Mouse (Mus musculus): ENCODE results near the gene Klhdc3. TPM values are rescaled to one million over a fixed set of nuclear protein-coding genes. Genes with fewer than 3 reads are reported as not detected.

Gene Klhdc3
- polyA plus RNA-seq, 1 experiment from 2014 or later, result 73.7 TPM

- no peaks in the 10 kb centered on the region for H3K27me3 ChIP-seq (ENCODE audit: control insufficient read depth, insufficient read depth, low read length)
- H3K27ac ChIP-seq (replicated peaks), result no peak overlapping the region
- no peak overlapping the region for H3K4me2 ChIP-seq (replicated peaks; ENCODE audit: low read depth)
- H3K36me3 ChIP-seq (ENCODE audit: control insufficient read depth, insufficient read depth, low read length), result peaks cover 48% of the 10 kb centered on the region
- no peak overlapping the region for H3K4me3 ChIP-seq (ENCODE audit: low read depth, low read length)
- ATAC-seq (ENCODE audit: low FRiP score, low TSS enrichment), result no peak
- no peak overlapping the region for H3K9ac ChIP-seq (ENCODE audit: low read length)
- no peaks in the 10 kb centered on the region for H3K9me3 ChIP-seq (ENCODE audit: control insufficient read depth, low read length)
- no peaks in the 10 kb centered on the region for H3K4me1 ChIP-seq (replicated peaks; ENCODE audit: control insufficient read depth, insufficient read depth)
- DNase-seq (ENCODE audit: low spot score), result no peak
- TF ChIP-seq CTCF (IDR thresholded peaks at IDR 0.05; ENCODE audit: low read depth) (no peak), EP300 (optimal IDR thresholded peaks at IDR 0.05) (no peak)
- 89% methylated on average over 12 of the region's 12 CpGs for WGBS
Measured at GRCm38 (mm10) chr17:46661981-46662380, 18.7 kb downstream of the Klhdc3 start.

- Histone ChIP-seq H3K4me3 (ENCODE audit: low read depth, low read length) (no peak overlapping the region), H3K27me3 (ENCODE audit: control insufficient read depth, insufficient read depth, low read length) (no peaks in the 10 kb centered on the region), H3K36me3 (ENCODE audit: control insufficient read depth, insufficient read depth, low read length) (peaks cover 53% of the 10 kb centered on the region), H3K27ac (replicated peaks) (no peak overlapping the region), H3K4me2 (replicated peaks; ENCODE audit: low read depth) (no peak overlapping the region), H3K4me1 (replicated peaks; ENCODE audit: control insufficient read depth, insufficient read depth) (no peaks in the 10 kb centered on the region), H3K9me3 (ENCODE audit: control insufficient read depth, low read length) (no peaks in the 10 kb centered on the region), H3K9ac (ENCODE audit: low read length) (no peak overlapping the region)
- ATAC-seq (ENCODE audit: low FRiP score, low TSS enrichment), result no peak
- WGBS, result 92% methylated on average over 9 of the region's 9 CpGs
- no peak for TF ChIP-seq CTCF (IDR thresholded peaks at IDR 0.05; ENCODE audit: low read depth)
- no peak for DNase-seq (ENCODE audit: low spot score)
Measured at GRCm38 (mm10) chr17:46661351-46661750, 19.4 kb downstream of the Klhdc3 start.

DNA sequence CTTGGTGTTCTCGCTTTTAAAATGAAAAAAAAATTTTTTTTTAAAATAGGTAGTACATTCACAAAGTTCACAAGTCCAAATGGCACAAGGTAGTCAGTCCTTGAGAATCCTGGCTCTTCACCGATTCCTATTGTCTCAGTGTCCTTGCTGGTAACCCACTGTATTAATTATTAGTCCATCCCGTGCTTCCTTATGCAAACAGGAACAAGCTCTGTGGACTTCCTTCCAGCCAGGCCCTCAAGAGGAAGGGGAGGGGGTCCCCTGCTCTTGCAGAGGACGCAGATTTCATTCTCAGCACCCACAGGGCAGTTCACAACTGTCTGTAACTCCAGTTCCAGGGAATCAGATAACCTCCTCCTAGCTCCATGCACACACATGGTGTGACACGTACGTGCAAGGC lies 24.7 kb downstream of the Klhdc3 start:
- ATAC-seq (ENCODE audit: low FRiP score, low TSS enrichment) (no peak), DNase-seq (ENCODE audit: low spot score) (no peak)
- H3K36me3 ChIP-seq (ENCODE audit: control insufficient read depth, insufficient read depth, low read length), result peaks cover 46% of the 10 kb centered on the region
- H3K4me1 ChIP-seq (replicated peaks; ENCODE audit: control insufficient read depth, insufficient read depth), result peaks cover 3% of the 10 kb centered on the region
- no peak overlapping the region for H3K27ac ChIP-seq (replicated peaks)
- no peak overlapping the region for H3K4me3 ChIP-seq (ENCODE audit: low read depth, low read length)
- no peak overlapping the region for H3K9ac ChIP-seq (ENCODE audit: low read length)
- no peaks in the 10 kb centered on the region for H3K27me3 ChIP-seq (ENCODE audit: control insufficient read depth, insufficient read depth, low read length)
- WGBS, result 74% methylated on average over 6 of the region's 6 CpGs
- H3K4me2 ChIP-seq (replicated peaks; ENCODE audit: low read depth), result no peak overlapping the region
- H3K9me3 ChIP-seq (ENCODE audit: control insufficient read depth, low read length), result no peaks in the 10 kb centered on the region
- TF ChIP-seq EP300 (optimal IDR thresholded peaks at IDR 0.05) (no peak), CTCF (IDR thresholded peaks at IDR 0.05; ENCODE audit: low read depth) (no peak)

- TF ChIP-seq EP300 (optimal IDR thresholded peaks at IDR 0.05), result no peak
- no peak for TF ChIP-seq CTCF (IDR thresholded peaks at IDR 0.05; ENCODE audit: low read depth)
- Histone ChIP-seq H3K4me2 (replicated peaks; ENCODE audit: low read depth) (peak overlapping the region; percentile 85), H3K4me1 (replicated peaks; ENCODE audit: control insufficient read depth, insufficient read depth) (peaks cover 3% of the 10 kb centered on the region), H3K9ac (ENCODE audit: low read length) (peak overlapping the region; percentile 86), H3K27ac (replicated peaks) (no peak overlapping the region), H3K27me3 (ENCODE audit: control insufficient read depth, insufficient read depth, low read length) (no peaks in the 10 kb centered on the region), H3K9me3 (ENCODE audit: control insufficient read depth, low read length) (no peaks in the 10 kb centered on the region), H3K36me3 (ENCODE audit: control insufficient read depth, insufficient read depth, low read length) (peaks cover 20% of the 10 kb centered on the region), H3K4me3 (ENCODE audit: low read depth, low read length) (peak overlapping the region; percentile 75)
- DNase-seq (ENCODE audit: low spot score), result no peak
- 61% methylated on average over 20 of the region's 20 CpGs for WGBS
- ATAC-seq (ENCODE audit: low FRiP score, low TSS enrichment), result no peak
Measured at GRCm38 (mm10) chr17:46651755-46652547, 28.8 kb downstream of the Klhdc3 start.

GRCm38 (mm10) chr17:46651292-46651691 lies 29.4 kb downstream of the Klhdc3 start:
- peak overlapping the region; percentile 86 for H3K9ac ChIP-seq (ENCODE audit: low read length)
- H3K4me3 ChIP-seq (ENCODE audit: low read depth, low read length), result peak overlapping the region; percentile 75
- 63% methylated on average over 17 of the region's 17 CpGs for WGBS

More at GRCm38 (mm10) chr17:46651292-46651691, 29.4 kb downstream of the Klhdc3 start:
- Histone ChIP-seq H3K4me2 (replicated peaks; ENCODE audit: low read depth) (peak overlapping the region; percentile 85), H3K27me3 (ENCODE audit: control insufficient read depth, insufficient read depth, low read length) (no peaks in the 10 kb centered on the region), H3K4me1 (replicated peaks; ENCODE audit: control insufficient read depth, insufficient read depth) (peaks cover 3% of the 10 kb centered on the region), H3K27ac (replicated peaks) (peak overlapping the region; percentile 96), H3K36me3 (ENCODE audit: control insufficient read depth, insufficient read depth, low read length) (peaks cover 15% of the 10 kb centered on the region), H3K9me3 (ENCODE audit: control insufficient read depth, low read length) (no peaks in the 10 kb centered on the region)
- ATAC-seq (ENCODE audit: low FRiP score, low TSS enrichment) (no peak), DNase-seq (ENCODE audit: low spot score) (no peak)
- no peak for TF ChIP-seq CTCF (IDR thresholded peaks at IDR 0.05; ENCODE audit: low read depth)
- TF ChIP-seq EP300 (optimal IDR thresholded peaks at IDR 0.05), result no peak

All from stomach, postnatal 0 days (tissue).